15 mouse cellular contexts compared by ENCODE assay signal in genomic region chr15:9081294-9081693, GRCm38 (mm10). TPM values are rescaled to one million over a fixed set of nuclear protein-coding genes. Genes with fewer than 3 reads are reported as not detected.
DNase-seq lines count a peak whose midpoint lies in the region; ATAC-seq and TF ChIP-seq lines count a peak whose summit lies in the region.
"Had no signal": no experiment of that assay in that cellular context is flagged by ENCODE, and none has a peak within 500 bp of the region (broad histone marks: within the 10 kb centered on the region; RNA-seq: fewer than 3 reads in every experiment).

No protein-coding gene starts in this region.

- H3K9me3 ChIP-seq in heart, embryonic 14.5 days (ENCODE audit: control insufficient read depth, low read length): no peaks in the 10 kb centered on the region
- H3K9me3 ChIP-seq in megakaryocyte, embryonic 14.5 days: no peaks in the 10 kb centered on the region
- no peaks in the 10 kb centered on the region for H3K9me3 ChIP-seq in liver, embryonic 11.5 days (ENCODE audit: control insufficient read depth, low read length)
- H3K9me3 ChIP-seq in liver, postnatal 0 days (ENCODE audit: low read length): no peaks in the 10 kb centered on the region
- H3K9me3 ChIP-seq: forebrain, embryonic 10.5 days; limb, embryonic 12.5 days had no signal

- DNase-seq in heart, postnatal 10 days: no peak
- DNase-seq in liver, embryonic 11.5 days (ENCODE audit: low spot score): no peak
- no peak for DNase-seq in liver, postnatal 0 days
- no peak for DNase-seq in natural killer cell, adult 2 months (ENCODE audit: low spot score in 2 of 2)
- DNase-seq: adrenal gland, adult 8-10 months; cerebellum, adult 18-20 months; gastrocnemius, postnatal 25 days had no signal

- H3K9ac ChIP-seq in heart, embryonic 14.5 days (ENCODE audit: low read length): no peak overlapping the region
- H3K9ac ChIP-seq in liver, embryonic 11.5 days (ENCODE audit: low read depth, low read length): peak overlapping the region; percentile 55
- H3K9ac ChIP-seq in liver, postnatal 0 days (replicated peaks): no peak overlapping the region; the same call in 1 of the 2 replicates
- H3K9ac ChIP-seq: limb, embryonic 12.5 days had no signal

- intact Hi-C loops in heart, postnatal 10 days (cut with DNase I): no loop called here

- H3K4me2 ChIP-seq in heart, embryonic 14.5 days (ENCODE audit: low read length): peak overlapping the region; percentile 20; the same call in 1 of the 2 replicates
- peak overlapping the region; percentile 63 for H3K4me2 ChIP-seq in liver, embryonic 11.5 days
- H3K4me2 ChIP-seq in liver, postnatal 0 days (ENCODE audit: low read depth, low read length): peak overlapping the region; percentile 55
- H3K4me2 ChIP-seq: limb, embryonic 12.5 days had no signal

- 0 out of 2 replicates have a peak, but pooled peaks have one; percentile 48 for ATAC-seq in heart, embryonic 14.5 days (ENCODE audit: insufficient number of reproducible peaks, insufficient read depth, low FRiP score, low read depth)
- no peak for ATAC-seq in megakaryocyte, adult 5-6 weeks (ENCODE audit: poor library complexity, severe bottlenecking)
- ATAC-seq in liver, embryonic 11.5 days (replicated peaks; ENCODE audit: low FRiP score): peak; percentile 44
- no peak for ATAC-seq in liver, postnatal 0 days
- no peak for ATAC-seq in erythroid progenitor cell, adult 5-6 weeks (replicated peaks; ENCODE audit: low FRiP score, poor library complexity, severe bottlenecking)
- ATAC-seq: lung, postnatal 0 days had no signal

- TF ChIP-seq CTCF in liver, postnatal 0 days (IDR thresholded peaks at IDR 0.05; ENCODE audit: low read depth): no peak

- H3K27ac ChIP-seq in heart, embryonic 14.5 days (replicated peaks in 1 of 2; ENCODE audit: control insufficient read depth in 1 of 2, insufficient read depth in 1 of 2, low read depth in 2 of 2, low read length in 2 of 2): peak overlapping the region; percentile 10 to 24
- H3K27ac ChIP-seq in liver, embryonic 11.5 days (ENCODE audit: low read depth, low read length): peak overlapping the region; percentile 68
- H3K27ac ChIP-seq in liver, postnatal 0 days (ENCODE audit: low read depth): peak overlapping the region; percentile 31
- H3K27ac ChIP-seq: forebrain, embryonic 10.5 days; kidney, postnatal 0 days; limb, embryonic 12.5 days had no signal

- no peak overlapping the region for H3K4me3 ChIP-seq in heart, embryonic 14.5 days (ENCODE audit: control insufficient read depth in 1 of 2, insufficient read depth in 1 of 2, low read depth in 1 of 2, low read length in 2 of 2)
- H3K4me3 ChIP-seq in megakaryocyte, embryonic 14.5 days (replicated peaks): peak overlapping the region; percentile 77
- 0 out of 2 replicates have a peak overlapping the region, but pooled peaks have one; percentile 3 for H3K4me3 ChIP-seq in liver, embryonic 11.5 days (ENCODE audit: low read depth, low read length)
- H3K4me3 ChIP-seq in liver, postnatal 0 days (ENCODE audit: low read depth, low read length): no peak overlapping the region
- H3K4me3 ChIP-seq: forebrain, embryonic 10.5 days; limb, embryonic 12.5 days had no signal

- H3K4me1 ChIP-seq in heart, embryonic 14.5 days (ENCODE audit: control insufficient read depth in 2 of 2, insufficient read depth in 2 of 2, low read length in 2 of 2): peaks cover 31 to 63% of the 10 kb centered on the region in 2 experiments
- peaks cover 90% of the 10 kb centered on the region for H3K4me1 ChIP-seq in megakaryocyte, embryonic 14.5 days
- peaks cover 47% of the 10 kb centered on the region for H3K4me1 ChIP-seq in liver, embryonic 11.5 days (replicated peaks; ENCODE audit: control insufficient read depth, insufficient read depth, low read length)
- peaks cover 41% of the 10 kb centered on the region for H3K4me1 ChIP-seq in liver, postnatal 0 days (ENCODE audit: insufficient read depth)

- no peak for TF ChIP-seq EP300 in liver, postnatal 0 days (IDR thresholded peaks at IDR 0.05; ENCODE audit: low read depth)

- H3K36me3 ChIP-seq in heart, embryonic 14.5 days (ENCODE audit: control insufficient read depth, insufficient read depth, low read length): peaks cover 21% of the 10 kb centered on the region
- peaks cover 50% of the 10 kb centered on the region for H3K36me3 ChIP-seq in megakaryocyte, embryonic 14.5 days (replicated peaks; ENCODE audit: low read length)
- H3K36me3 ChIP-seq in liver, embryonic 11.5 days (ENCODE audit: control insufficient read depth, insufficient read depth, low read length): peaks cover 8% of the 10 kb centered on the region; the same call in 1 of the 2 replicates
- peaks cover 27% of the 10 kb centered on the region for H3K36me3 ChIP-seq in liver, postnatal 0 days (replicated peaks; ENCODE audit: insufficient read depth, low read length)

- WGBS in heart, embryonic 14.5 days: 30% methylated on average over 3 of the region's 3 CpGs
- WGBS in liver, embryonic 11.5 days: 47% methylated on average over 3 of the region's 3 CpGs
- WGBS in liver, postnatal 0 days (ENCODE audit: insufficient replicate concordance): 48% methylated on average over 3 of the region's 3 CpGs

- no peaks in the 10 kb centered on the region for H3K27me3 ChIP-seq in heart, embryonic 14.5 days (ENCODE audit: control insufficient read depth, insufficient read depth, low read length)
- H3K27me3 ChIP-seq in megakaryocyte, embryonic 14.5 days (replicated peaks): no peaks in the 10 kb centered on the region
- H3K27me3 ChIP-seq in liver, embryonic 11.5 days (replicated peaks; ENCODE audit: control insufficient read depth, insufficient read depth, low read length): no peaks in the 10 kb centered on the region
- H3K27me3 ChIP-seq in liver, postnatal 0 days (ENCODE audit: insufficient read depth, low read length): no peaks in the 10 kb centered on the region
- H3K27me3 ChIP-seq: limb, embryonic 12.5 days had no signal

RNA-seq across cellular contexts. Expression of gene Nadk2, which starts 10.2 kb away (rescaled TPM):
- polyA plus RNA-seq in heart, embryonic 14.5 days (2014; fragmentation: Nextera tagmentation; extraction: Ambion mirVana): 60.8 and 61.2 TPM in 2 replicates
- total RNA-seq in heart, postnatal 10 days (2021): 10 to 100 TPM; 41.3 to 46.5 TPM
- polyA plus RNA-seq in megakaryocyte, embryonic 14.5 days (2012; ENCODE audit: insufficient read depth, low replicate concordance): 3.7 and 8.6 TPM in 2 replicates
- total RNA-seq in megakaryocyte, adult 5-6 weeks (2015): 25.7 and 32.3 TPM in 2 replicates
- 30.0 and 31.3 TPM in 2 replicates for total RNA-seq in megakaryocyte, adult 5-6 weeks (2017)
- polyA plus RNA-seq in liver, embryonic 11.5 days (2014; fragmentation: Nextera tagmentation; extraction: Ambion mirVana): 122 and 148 TPM in 2 replicates
- polyA plus RNA-seq in liver, postnatal 0 days (2015; fragmentation: Nextera tagmentation; extraction: Ambion mirVana): 57.6 and 59.0 TPM in 2 replicates
- 114 and 185 TPM in 2 replicates for total RNA-seq in erythroid progenitor cell, adult 5-6 weeks (2015; ENCODE audit: low replicate concordance)
- 114 and 217 TPM in 2 replicates for total RNA-seq in erythroid progenitor cell, adult 5-6 weeks (2017; ENCODE audit: low replicate concordance)

RNA-seq across cellular contexts. Expression of gene Lmbrd2, which starts 59.1 kb away (rescaled TPM):
- polyA plus RNA-seq in heart, embryonic 14.5 days (2014; fragmentation: Nextera tagmentation; extraction: Ambion mirVana): 2.9 and 3.8 TPM in 2 replicates
- total RNA-seq in heart, postnatal 10 days (2021): 10 to 100 TPM; 14.6 to 17.6 TPM
- 0.44 TPM in 1 of 2 replicates, not detected in the other for polyA plus RNA-seq in megakaryocyte, embryonic 14.5 days (2012; ENCODE audit: insufficient read depth, low replicate concordance)
- 12.9 and 17.3 TPM in 2 replicates for total RNA-seq in megakaryocyte, adult 5-6 weeks (2015)
- total RNA-seq in megakaryocyte, adult 5-6 weeks (2017): 10.0 and 11.2 TPM in 2 replicates
- polyA plus RNA-seq in liver, embryonic 11.5 days (2014; fragmentation: Nextera tagmentation; extraction: Ambion mirVana): 2.9 and 4.6 TPM in 2 replicates
- polyA plus RNA-seq in liver, postnatal 0 days (2015; fragmentation: Nextera tagmentation; extraction: Ambion mirVana): 1.5 and 1.8 TPM in 2 replicates
- 10.1 and 20.1 TPM in 2 replicates for total RNA-seq in erythroid progenitor cell, adult 5-6 weeks (2015; ENCODE audit: low replicate concordance)
- total RNA-seq in erythroid progenitor cell, adult 5-6 weeks (2017; ENCODE audit: low replicate concordance): 5.1 and 6.2 TPM in 2 replicates

Comparison
In these comparisons a context has a peak if more than half of its experiments do, and no peak if none do; other contexts are left out.
1. ATAC-seq: peak in heart, embryonic 14.5 days (single experiment) and liver, embryonic 11.5 days (single experiment); none in megakaryocyte, adult 5-6 weeks (single experiment), liver, postnatal 0 days (single experiment) and erythroid progenitor cell, adult 5-6 weeks (single experiment).
2. H3K4me3 ChIP-seq: peak in megakaryocyte, embryonic 14.5 days (single experiment) and liver, embryonic 11.5 days (single experiment); none in heart, embryonic 14.5 days (0 of 2) and liver, postnatal 0 days (single experiment).
3. H3K27ac ChIP-seq: peak in every context shown above with its lines; median percentile 68 in liver, embryonic 11.5 days; 31 in liver, postnatal 0 days; 17 in heart, embryonic 14.5 days.
4. Peak in every context shown above with its lines, with median percentiles within 50 percentile points of each other: H3K4me2 ChIP-seq.